Mouse (Mus musculus) urinary bladder, postnatal 10 days (tissue): ENCODE results near the gene Usp15.

ENCODE experiments used
- DNase-seq: peaks from one replicate; pipeline ENCODE4 v3.0.0; 2022; ENCODE audit warnings: low spot score

The Usp15 gene

GRCm38 (mm10) chr10:123101303-123101702 lies 95.5 kb downstream of the Usp15 start:
- no peak for DNase-seq

- no peak for DNase-seq
Measured at GRCm38 (mm10) chr10:123100584-123100983, 96.2 kb downstream of the Usp15 start.

GRCm38 (mm10) chr10:123094504-123094903 lies 102.3 kb downstream of the Usp15 start:
- no peak for DNase-seq

DNA sequence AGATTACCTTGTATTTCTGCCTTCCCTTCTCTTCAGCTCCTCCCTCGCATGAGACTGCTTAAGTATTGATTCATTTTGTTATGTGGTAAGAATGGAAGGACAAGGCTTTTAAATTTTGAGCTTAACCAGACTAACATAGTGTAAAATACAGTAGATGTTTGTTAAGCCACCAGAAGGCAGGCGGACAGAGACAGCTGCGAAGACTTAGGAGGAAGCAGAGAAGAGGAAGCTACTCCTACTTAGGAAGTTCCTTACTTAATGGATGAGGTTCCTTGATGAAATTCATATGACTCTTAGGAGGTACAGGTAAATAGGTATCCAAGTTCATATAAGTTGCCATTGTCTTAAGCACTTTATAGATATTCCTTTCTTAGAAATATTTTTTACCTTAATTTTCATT lies 104.2 kb downstream of the Usp15 start:
- no peak for DNase-seq

DNA sequence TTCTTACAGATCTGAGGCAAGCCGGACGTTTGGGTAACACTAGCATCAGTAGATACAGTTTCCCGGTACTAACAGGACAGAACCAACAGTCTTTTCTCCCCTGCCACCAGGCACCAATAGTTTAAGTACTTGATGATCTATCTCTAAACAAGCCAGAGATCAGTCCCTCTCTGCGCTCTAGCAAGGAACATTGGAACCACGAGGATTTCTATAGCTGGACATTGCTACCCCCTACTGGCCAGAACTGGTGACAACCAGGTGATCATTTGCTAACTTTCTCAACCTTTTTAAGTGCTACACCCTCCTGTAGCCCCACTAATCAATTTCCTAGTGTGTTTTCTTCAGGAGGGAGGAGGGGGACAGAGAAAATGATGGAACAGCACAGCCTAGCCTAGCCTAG lies 105.1 kb downstream of the Usp15 start:
- DNase-seq = no peak

DNA sequence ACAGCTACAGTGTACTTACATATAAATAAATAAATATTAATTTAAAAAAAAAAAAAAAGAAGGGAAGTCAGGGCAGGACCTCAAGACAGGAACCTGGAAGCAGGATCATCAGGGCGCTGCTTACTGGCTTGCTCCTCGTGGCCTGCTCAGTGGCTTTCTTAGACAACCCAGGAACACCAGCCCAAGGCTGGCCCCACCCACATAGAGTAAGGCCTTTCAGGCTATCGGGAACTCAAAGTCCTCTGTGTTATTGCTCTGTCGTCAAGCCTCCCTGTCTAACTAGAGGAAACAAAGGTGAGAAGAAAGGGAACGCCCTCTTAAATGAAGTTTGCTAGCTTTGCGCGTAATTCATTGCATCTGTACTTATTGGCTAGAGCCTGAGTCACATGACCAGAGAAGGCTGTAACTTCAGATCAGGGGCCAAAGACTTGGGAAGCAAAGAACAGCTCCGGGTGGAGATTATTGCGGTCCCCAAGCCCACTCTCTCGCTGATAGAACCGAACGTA lies 107.3 kb downstream of the Usp15 start:
- no peak for DNase-seq

GRCm38 (mm10) chr10:123086847-123087246 lies 109.9 kb downstream of the Usp15 start:
- no peak for DNase-seq

GRCm38 (mm10) chr10:123084900-123085641 lies 111.7 kb downstream of the Usp15 start:
- no peak for DNase-seq

GRCm38 (mm10) chr10:123084307-123084706 lies 112.5 kb downstream of the Usp15 start:
- DNase-seq = no peak

GRCm38 (mm10) chr10:123076245-123077023 lies 120.4 kb downstream of the Usp15 start, which contains the start of gene Mon2:
Gene Mon2, minus strand, starts transcription at chr10:123076505.
- DNase-seq = peak; percentile 79

- DNase-seq = no peak
Measured at GRCm38 (mm10) chr10:123075751-123076242, 121.0 kb downstream of the Usp15 start.

DNA sequence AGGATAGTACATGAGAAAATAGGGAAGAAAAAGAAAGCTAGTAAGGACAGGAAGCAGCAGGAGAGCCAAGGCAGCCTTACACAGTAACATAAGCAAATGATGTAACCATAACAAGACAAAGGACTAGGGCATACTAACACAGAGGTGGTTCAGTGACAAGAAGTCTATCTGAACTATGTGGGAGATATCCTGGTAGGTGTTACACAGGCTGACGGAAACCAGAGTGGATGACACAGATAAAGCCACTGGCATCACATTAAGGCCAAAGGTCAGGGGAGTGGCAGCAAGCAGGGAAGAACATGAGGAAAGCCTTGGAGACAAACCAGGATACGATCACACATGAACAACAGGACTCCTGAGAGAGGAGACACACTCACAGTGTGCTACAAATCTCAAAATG lies 124.8 kb downstream of the Usp15 start:
- DNase-seq = no peak

DNA sequence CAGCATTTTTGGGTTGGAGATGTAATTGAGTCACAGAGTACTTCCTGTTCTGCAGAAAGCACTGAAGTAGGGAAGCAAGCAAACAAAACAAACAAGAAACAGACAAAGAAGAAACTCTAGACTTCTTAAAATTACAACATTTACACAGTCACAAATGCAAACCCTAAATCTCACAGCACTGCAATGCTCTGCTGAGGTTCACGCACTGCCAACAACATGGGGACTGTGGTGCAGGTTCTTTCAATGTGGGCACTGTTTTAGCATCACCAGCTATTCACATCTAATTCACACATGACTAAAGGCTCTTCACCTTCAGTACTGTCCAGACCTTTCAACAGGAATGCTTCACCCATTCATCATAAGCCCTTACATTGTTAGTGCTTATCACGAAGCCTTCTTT lies 133.8 kb downstream of the Usp15 start:
- DNase-seq = no peak

- no peak for DNase-seq
Measured at GRCm38 (mm10) chr10:123060831-123061230, 136.0 kb downstream of the Usp15 start.

GRCm38 (mm10) chr10:123057082-123057481 lies 139.7 kb downstream of the Usp15 start:
- DNase-seq = no peak

DNA sequence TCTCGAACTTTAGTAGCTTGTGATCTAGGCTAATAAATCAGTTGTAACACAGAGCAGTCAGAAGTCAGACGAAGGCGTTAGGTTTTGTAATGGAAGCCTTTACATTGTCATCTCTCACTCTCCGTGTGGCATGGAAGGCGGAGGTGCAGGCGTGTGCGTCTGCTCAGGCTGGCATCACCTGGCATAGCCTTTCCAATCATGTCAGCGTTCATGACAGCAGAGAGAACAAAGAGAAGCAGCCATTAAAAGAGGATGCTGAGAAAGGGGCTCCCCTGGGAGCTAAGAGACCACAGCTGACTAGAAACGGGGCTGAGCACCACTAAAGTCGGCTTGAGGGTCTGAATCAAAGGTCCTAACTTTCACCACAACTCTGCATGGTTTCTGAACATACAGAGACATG lies 140.3 kb downstream of the Usp15 start:
- no peak for DNase-seq

- DNase-seq = no peak
Measured at GRCm38 (mm10) chr10:123055205-123056000, 141.4 kb downstream of the Usp15 start.
